Mouse (Mus musculus) limb, embryonic 13.5 days (tissue): ENCODE measurements around the gene Syce1l. TPM values are rescaled to one million over a fixed set of nuclear protein-coding genes. Genes with fewer than 3 reads are reported as not detected.

Experiments
- ATAC-seq: fragments of 200-750 bp; cut with Nextera tagmentation; 2 replicates; pipeline ENCODE4 v1.8.0; 2017; ENCODE audit warnings: low read depth, moderate number of reproducible peaks, moderate TSS enrichment; ENCODE audit not compliant: low FRiP score
- H3K27ac ChIP-seq: fragments of 300-500 bp; sonication (generic); 2 replicates; pipeline ENCODE4 v1.5.1; 2015; ENCODE audit warnings: inconsistent platforms, mild to moderate bottlenecking, moderate library complexity
- H3K27me3 ChIP-seq: fragments of 300-500 bp; sonication (generic); 2 replicates; pipeline ENCODE4 v1.6.1; 2015; ENCODE audit warnings: mild to moderate bottlenecking, inconsistent platforms
- H3K36me3 ChIP-seq: fragments of 300-500 bp; sonication (generic); 2 replicates; pipeline ENCODE4 v1.6.1; 2015; ENCODE audit warnings: inconsistent platforms, mild to moderate bottlenecking, moderate library complexity
- H3K4me1 ChIP-seq: fragments of 300-500 bp; sonication (generic); 2 replicates; pipeline ENCODE4 v1.6.1; 2015; ENCODE audit warnings: inconsistent platforms
- H3K4me2 ChIP-seq: fragments of 300-500 bp; sonication (generic); replicated peaks from 2 replicates; pipeline ENCODE4 v1.6.1; 2015; ENCODE audit warnings: inconsistent platforms, mild to moderate bottlenecking, moderate library complexity
- H3K4me3 ChIP-seq: fragments of 300-500 bp; sonication (generic); 2 replicates; pipeline ENCODE4 v1.5.1; 2015; ENCODE audit warnings: moderate library complexity, mild to moderate bottlenecking, inconsistent platforms
- H3K9ac ChIP-seq: fragments of 300-500 bp; sonication (generic); 2 replicates; pipeline ENCODE4 v1.6.1; 2015; ENCODE audit warnings: mild to moderate bottlenecking, inconsistent platforms
- H3K9me3 ChIP-seq: fragments of 300-500 bp; sonication (generic); 2 replicates; pipeline ENCODE4 v1.6.1; 2016; ENCODE audit warnings: inconsistent platforms
- WGBS: fragments of 180-500 bp; shearing (Covaris S2); methylation state at CpG from one replicate; pipeline ENCODE4 v1.1.7; 2015; 5-methylcytosine and 5-hydroxymethylcytosine counted together
- polyA plus RNA-seq: library from polyadenylated mRNA; unstranded; fragments of >200 nt; fragmentation: Nextera tagmentation; extraction: Ambion mirVana; gene quantifications from 2 replicates; pipeline ENCODE4 v1.2.1, GENCODE M21; 2015

Syce1l gene
- polyA plus RNA-seq, 1 experiment from 2014 or later, result not detected

- H3K9me3 ChIP-seq, result no peaks in the 10 kb centered on the region
- ATAC-seq, result no peak
- 86% methylated on average over 1 of the region's 1 CpGs for WGBS
- peaks cover 34% of the 10 kb centered on the region for H3K27me3 ChIP-seq
- H3K4me3 ChIP-seq, result no peak overlapping the region
- peaks cover 8% of the 10 kb centered on the region for H3K4me1 ChIP-seq
- H3K9ac ChIP-seq, result no peak overlapping the region
- no peak overlapping the region for H3K4me2 ChIP-seq
- no peak overlapping the region for H3K27ac ChIP-seq
- H3K36me3 ChIP-seq, result no peaks in the 10 kb centered on the region
Measured at GRCm38 (mm10) chr8:113676811-113677210, 33.8 kb downstream of the Syce1l start.

GRCm38 (mm10) chr8:113679361-113679760 is 36.3 kb downstream of the Syce1l start:
- Histone ChIP-seq H3K9ac (no peak overlapping the region), H3K36me3 (no peaks in the 10 kb centered on the region), H3K27me3 (peaks cover 22% of the 10 kb centered on the region; the same call in 1 of the 2 replicates), H3K4me1 (no peaks in the 10 kb centered on the region), H3K27ac (no peak overlapping the region), H3K4me3 (no peak overlapping the region), H3K9me3 (no peaks in the 10 kb centered on the region), H3K4me2 (no peak overlapping the region)
- WGBS, result 76% methylated on average over 3 of the region's 3 CpGs
- no peak for ATAC-seq

DNA sequence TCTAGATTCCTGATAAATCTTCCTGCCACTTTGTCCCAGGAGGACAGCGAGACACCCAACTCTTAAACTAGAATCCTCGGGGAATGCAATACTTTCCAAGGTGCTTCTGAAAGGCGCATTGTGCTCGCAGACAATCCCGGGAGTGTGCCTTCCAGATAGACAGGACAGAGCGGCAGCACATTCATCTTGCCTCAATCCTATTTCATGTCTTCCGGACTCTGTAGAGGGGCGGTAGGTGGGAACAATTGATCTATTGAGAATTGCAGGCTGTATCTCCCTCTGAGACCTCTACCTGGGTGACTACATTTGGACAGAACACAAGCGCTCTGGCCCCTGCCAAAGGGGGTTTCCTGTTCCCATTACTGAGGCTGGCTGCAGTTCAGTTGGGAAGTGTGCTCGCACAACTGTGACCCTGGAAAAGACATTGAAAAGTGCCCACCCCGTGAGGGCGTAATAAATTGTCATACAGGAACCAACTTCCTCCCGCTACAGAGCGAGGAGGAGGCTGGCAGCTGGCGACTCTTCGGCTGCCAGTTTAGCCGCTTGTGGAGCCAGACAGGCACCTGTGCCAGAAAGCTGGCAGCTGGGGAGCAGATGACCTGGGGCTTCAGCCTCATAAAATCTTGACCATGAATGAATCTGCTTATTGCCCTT is 45.0 kb downstream of the Syce1l start:
- WGBS, result 62% methylated on average over 17 of the region's 17 CpGs
- H3K9ac ChIP-seq, result no peak overlapping the region
- no peak overlapping the region for H3K4me2 ChIP-seq
- no peaks in the 10 kb centered on the region for H3K9me3 ChIP-seq
- no peak overlapping the region for H3K4me3 ChIP-seq
- no peaks in the 10 kb centered on the region for H3K36me3 ChIP-seq
- peaks cover 21% of the 10 kb centered on the region; the same call in 1 of the 2 replicates for H3K27me3 ChIP-seq
- H3K4me1 ChIP-seq, result peaks cover 21% of the 10 kb centered on the region
- H3K27ac ChIP-seq, result no peak overlapping the region
- ATAC-seq, result no peak

GRCm38 (mm10) chr8:113688543-113688915 is 45.5 kb downstream of the Syce1l start:
- H3K36me3 ChIP-seq, result no peaks in the 10 kb centered on the region
- H3K4me2 ChIP-seq, result no peak overlapping the region
- H3K9me3 ChIP-seq, result no peaks in the 10 kb centered on the region
- no peak overlapping the region for H3K9ac ChIP-seq
- no peak for ATAC-seq
- 80% methylated on average over 8 of the region's 8 CpGs for WGBS
- H3K27ac ChIP-seq, result no peak overlapping the region
- H3K4me3 ChIP-seq, result no peak overlapping the region
- peaks cover 21% of the 10 kb centered on the region for H3K4me1 ChIP-seq
- peaks cover 23% of the 10 kb centered on the region; the same call in 1 of the 2 replicates for H3K27me3 ChIP-seq

DNA sequence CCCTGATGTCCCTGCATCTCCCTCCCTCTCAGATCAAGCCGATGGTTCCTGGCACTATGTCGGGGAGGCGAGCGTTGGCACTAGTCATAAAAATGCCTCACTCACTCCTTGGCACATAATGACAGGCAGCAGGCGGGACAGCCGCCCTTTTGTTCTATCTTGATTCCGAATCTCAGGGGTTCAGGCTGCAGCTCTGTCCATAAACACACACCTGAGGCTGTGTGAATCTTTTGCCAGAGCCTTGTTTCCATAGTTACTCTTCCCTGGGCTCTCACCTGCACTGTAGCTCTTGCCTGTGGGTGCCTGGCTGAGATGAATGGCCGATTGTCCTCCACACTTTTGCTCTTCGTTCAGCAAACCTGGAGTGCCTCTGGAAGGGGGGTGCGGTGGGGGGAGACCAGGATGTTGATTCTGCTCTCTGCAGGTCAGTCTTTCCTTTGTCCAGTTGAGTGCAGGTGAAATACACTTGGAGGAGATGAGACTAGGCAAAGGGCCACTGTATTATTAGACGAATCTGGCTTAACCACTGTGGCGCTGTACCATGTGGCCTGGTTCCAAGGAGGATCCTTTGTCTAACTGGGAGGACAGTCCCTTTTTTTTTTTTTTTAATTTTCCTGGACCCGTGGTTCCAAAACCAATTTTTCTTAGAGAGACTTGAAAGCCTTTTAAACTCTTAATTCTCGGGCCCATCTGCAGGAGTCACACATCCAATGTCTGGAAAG is 48.8 kb downstream of the Syce1l start:
- 41% methylated on average over 14 of the region's 14 CpGs for WGBS
- 0 out of 2 replicates have a peak, but pooled peaks have one; percentile 15 for ATAC-seq

DNA sequence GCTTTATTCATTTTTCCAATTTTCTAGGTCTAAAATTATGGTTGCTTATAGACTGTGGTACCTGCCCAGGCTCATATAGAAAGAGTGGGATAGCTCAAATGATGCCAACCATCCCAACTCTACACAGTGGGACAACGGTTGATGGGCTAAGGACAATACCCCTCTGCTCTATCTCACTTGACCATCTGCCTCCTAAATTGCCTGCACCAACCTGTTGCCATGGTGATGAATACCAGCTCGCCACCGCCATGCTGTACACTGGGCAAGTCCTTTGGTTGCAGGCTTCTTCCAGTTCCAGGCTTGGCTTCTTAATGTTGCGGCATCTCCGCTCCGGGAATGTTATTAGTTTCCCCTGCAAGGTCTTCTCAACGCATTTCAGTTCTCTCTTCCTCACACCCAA is 62.0 kb downstream of the Syce1l start:
- Histone ChIP-seq H3K9me3 (no peaks in the 10 kb centered on the region), H3K36me3 (no peaks in the 10 kb centered on the region), H3K9ac (no peak overlapping the region), H3K27me3 (peaks cover 82% of the 10 kb centered on the region), H3K27ac (no peak overlapping the region), H3K4me2 (no peak overlapping the region), H3K4me1 (no peaks in the 10 kb centered on the region), H3K4me3 (no peak overlapping the region)
- WGBS, result 80% methylated on average over 7 of the region's 7 CpGs
- ATAC-seq, result no peak

More for the DNA sequence above, 48.8 kb downstream of the Syce1l start:
- Histone ChIP-seq H3K27me3 (peaks cover 34% of the 10 kb centered on the region), H3K4me1 (peaks cover 21% of the 10 kb centered on the region), H3K4me2 (peak overlapping the region; percentile 23; the same call in 1 of the 2 replicates), H3K9ac (no peak overlapping the region), H3K4me3 (no peak overlapping the region), H3K36me3 (no peaks in the 10 kb centered on the region), H3K27ac (no peak overlapping the region), H3K9me3 (no peaks in the 10 kb centered on the region)

Other genes starting within 250 kb of the Syce1l start
- gene Mon1b, start 7.6 kb upstream of the Syce1l start, polyA plus RNA-seq, result 5.3 and 5.6 TPM in 2 replicates
- 3.3 and 4.1 TPM in 2 replicates for gene Adamts18, start 205.5 kb downstream of the Syce1l start, polyA plus RNA-seq